ENCODE assay signal across 9 mouse cellular contexts in genomic region chr4:87369626-87370234, GRCm38 (mm10).
DNase-seq lines count a peak whose midpoint lies in the region; ATAC-seq and TF ChIP-seq lines count a peak whose summit lies in the region.
"Had no signal": no experiment of that assay in that cellular context is flagged by ENCODE, and none has a peak within 500 bp of the region (broad histone marks: within the 10 kb centered on the region; RNA-seq: fewer than 3 reads in every experiment).

No protein-coding gene starts in this region.

- no peak overlapping the region for H3K4me3 ChIP-seq in gastrocnemius, adult 2 months
- H3K4me3 ChIP-seq in hindbrain, embryonic 11.5 days (ENCODE audit: low read depth, low read length), result no peak overlapping the region
- peak overlapping the region; percentile 17; the same call in 1 of the 2 replicates for H3K4me3 ChIP-seq in liver, embryonic 11.5 days (ENCODE audit: low read depth, low read length)
- H3K4me3 ChIP-seq in stomach, embryonic 15.5 days (replicated peaks), result 0 out of 2 replicates have a peak overlapping the region, but pooled peaks have one; percentile 21
- H3K4me3 ChIP-seq: erythroblast, embryonic 14.5 days had no signal

- H3K9ac ChIP-seq in hindbrain, embryonic 11.5 days (ENCODE audit: low read depth, low read length), result no peak overlapping the region
- H3K9ac ChIP-seq in liver, embryonic 11.5 days (ENCODE audit: low read depth, low read length), result no peak overlapping the region
- no peak overlapping the region for H3K9ac ChIP-seq in stomach, embryonic 15.5 days

- H3K36me3 ChIP-seq in hindbrain, embryonic 11.5 days (ENCODE audit: control insufficient read depth, insufficient read depth, low read length), result no peaks in the 10 kb centered on the region
- no peaks in the 10 kb centered on the region for H3K36me3 ChIP-seq in liver, embryonic 11.5 days (ENCODE audit: control insufficient read depth, insufficient read depth, low read length)
- no peaks in the 10 kb centered on the region for H3K36me3 ChIP-seq in stomach, embryonic 15.5 days

- no peak overlapping the region for H3K4me2 ChIP-seq in hindbrain, embryonic 11.5 days (replicated peaks; ENCODE audit: low read depth, low read length)
- H3K4me2 ChIP-seq in liver, embryonic 11.5 days, result peak overlapping the region; percentile 53
- peak overlapping the region; percentile 49 for H3K4me2 ChIP-seq in stomach, embryonic 15.5 days

- no peaks in the 10 kb centered on the region for H3K9me3 ChIP-seq in hindbrain, embryonic 11.5 days (ENCODE audit: control insufficient read depth, low read length)
- no peaks in the 10 kb centered on the region for H3K9me3 ChIP-seq in liver, embryonic 11.5 days (ENCODE audit: control insufficient read depth, low read length)
- H3K9me3 ChIP-seq in stomach, embryonic 15.5 days, result no peaks in the 10 kb centered on the region

- DNase-seq in gastrocnemius, adult 2 months, result peak; percentile 18
- no peak for DNase-seq in gastrocnemius, adult 8-10 months (ENCODE audit: low spot score in 2 of 2)
- DNase-seq in R1 (ENCODE audit: low read depth, low spot score), result peak; percentile 57
- peak; percentile 65 for DNase-seq in hindbrain, embryonic 11.5 days (ENCODE audit: low spot score)
- no peak for DNase-seq in liver, embryonic 11.5 days (ENCODE audit: low spot score)
- DNase-seq in frontal cortex, postnatal 14 days (ENCODE audit: low spot score in 2 of 2), result no peak
- no peak for DNase-seq in gastrocnemius, adult 18-20 months (ENCODE audit: low spot score)

- H3K27me3 ChIP-seq in hindbrain, embryonic 11.5 days (ENCODE audit: control insufficient read depth, insufficient read depth, low read length), result no peaks in the 10 kb centered on the region
- H3K27me3 ChIP-seq in liver, embryonic 11.5 days (replicated peaks; ENCODE audit: control insufficient read depth, insufficient read depth, low read length), result peaks cover 7% of the 10 kb centered on the region; the same call in 1 of the 2 replicates
- H3K27me3 ChIP-seq in stomach, embryonic 15.5 days (replicated peaks), result no peaks in the 10 kb centered on the region

- TF ChIP-seq CTCF in gastrocnemius, adult 2 months (IDR thresholded peaks at IDR 0.05), result no peak

- ATAC-seq in hindbrain, embryonic 11.5 days (ENCODE audit: low FRiP score), result peak; percentile 75
- no peak for ATAC-seq in liver, embryonic 11.5 days (replicated peaks; ENCODE audit: low FRiP score)
- ATAC-seq in stomach, embryonic 15.5 days (ENCODE audit: insufficient read depth, low FRiP score, low read depth), result peak; percentile 66; the same call in 1 of the 2 replicates

- H3K27ac ChIP-seq in gastrocnemius, adult 2 months, result no peak overlapping the region
- H3K27ac ChIP-seq in hindbrain, embryonic 11.5 days (ENCODE audit: low read depth, low read length), result no peak overlapping the region
- no peak overlapping the region for H3K27ac ChIP-seq in liver, embryonic 11.5 days (ENCODE audit: low read depth, low read length)
- H3K27ac ChIP-seq in stomach, embryonic 15.5 days, result no peak overlapping the region

- WGBS in hindbrain, embryonic 11.5 days, result 15% methylated on average over 14 of the region's 14 CpGs
- 16% methylated on average over 14 of the region's 14 CpGs for WGBS in liver, embryonic 11.5 days
- WGBS in stomach, embryonic 15.5 days, result 18% methylated on average over 14 of the region's 14 CpGs

- intact Hi-C loops in gastrocnemius, adult 2 months (cut with DNase I), result loop anchor here (5.0 kb wide), 4 partner anchors 418 to 1173 kb away; no protein-coding TSS in a partner anchor

- H3K4me1 ChIP-seq in hindbrain, embryonic 11.5 days (replicated peaks; ENCODE audit: control insufficient read depth, insufficient read depth, low read length), result no peaks in the 10 kb centered on the region; the same call in 1 of the 2 replicates
- H3K4me1 ChIP-seq in liver, embryonic 11.5 days (replicated peaks; ENCODE audit: control insufficient read depth, insufficient read depth, low read length), result no peaks in the 10 kb centered on the region; the same call in 1 of the 2 replicates
- peaks cover 11% of the 10 kb centered on the region for H3K4me1 ChIP-seq in stomach, embryonic 15.5 days

Comparison
In these comparisons a context has a peak if more than half of its experiments do, and no peak if none do; other contexts are left out.
1. DNase-seq: peak in gastrocnemius, adult 2 months (single experiment), R1 (single experiment) and hindbrain, embryonic 11.5 days (single experiment); none in gastrocnemius, adult 8-10 months (0 of 2), liver, embryonic 11.5 days (single experiment), frontal cortex, postnatal 14 days (0 of 2) and gastrocnemius, adult 18-20 months (single experiment).
2. H3K4me3 ChIP-seq: peak in liver, embryonic 11.5 days (single experiment) and stomach, embryonic 15.5 days (single experiment); none in gastrocnemius, adult 2 months (single experiment) and hindbrain, embryonic 11.5 days (single experiment).